Comparison of ENCODE assay signal across 18 mouse cellular contexts in genomic region chr14:100113419-100113818, GRCm38 (mm10).
"Had no signal": no experiment of that assay in that cellular context is flagged by ENCODE, and none has a peak within 500 bp of the region (broad histone marks: within the 10 kb centered on the region; RNA-seq: fewer than 3 reads in every experiment).

No protein-coding gene starts in this region.

- DNase-seq: lung, embryonic 14.5 days; lung, postnatal 10 days; lung, postnatal 4 days; midbrain, embryonic 14.5 days; retina, postnatal 1 day; right cerebral cortex, adult 18-20 months; right cerebral cortex, postnatal 25 days; right cerebral cortex, postnatal 4 days; spleen, adult 18-20 months; thymus, adult 18-20 months; thymus, postnatal 14 days; thymus, postnatal 36 days had no signal

- H3K4me2 ChIP-seq: lung, embryonic 14.5 days; midbrain, embryonic 12.5 days; neural tube, embryonic 13.5 days; neural tube, embryonic 15.5 days had no signal

- H3K4me3 ChIP-seq: midbrain, embryonic 10.5 days; midbrain, embryonic 12.5 days; myocyte; neural tube, embryonic 13.5 days; neural tube, embryonic 15.5 days had no signal

- H3K36me3 ChIP-seq: midbrain, embryonic 10.5 days; neural tube, embryonic 13.5 days; neural tube, embryonic 15.5 days had no signal

- H3K27ac ChIP-seq: midbrain, embryonic 10.5 days; midbrain, embryonic 12.5 days; neural tube, embryonic 13.5 days; neural tube, embryonic 15.5 days had no signal

- H3K9ac ChIP-seq: lung, embryonic 14.5 days; midbrain, embryonic 12.5 days; neural tube, embryonic 13.5 days; neural tube, embryonic 15.5 days had no signal

- H3K9me3 ChIP-seq: midbrain, embryonic 10.5 days; midbrain, embryonic 12.5 days; neural tube, embryonic 13.5 days; neural tube, embryonic 15.5 days had no signal

- ATAC-seq: midbrain, embryonic 16.5 days had no signal

- H3K27me3 ChIP-seq: midbrain, embryonic 12.5 days; neural tube, embryonic 13.5 days; neural tube, embryonic 15.5 days had no signal
